Mouse (Mus musculus): ENCODE results near the gene Serf2.

Serf2 gene

GRCm38 (mm10) chr2:121505942-121506882 lies 57.2 kb downstream of the Serf2 start, which contains the start of the genes Mfap1a and Wdr76:
TSS of gene Mfap1a (minus strand) at chr2:121506665.
TSS of gene Wdr76 (plus strand) at chr2:121506723.
- 3% methylated on average over 42 of the region's 42 CpGs for WGBS

- WGBS, result 9% methylated on average over 12 of the region's 12 CpGs
These were observed 58.4 kb downstream of the Serf2 start for GRCm38 (mm10) chr2:121507173-121507950.
